Mouse (Mus musculus) megakaryocyte-erythroid progenitor cell, adult 5-6 weeks (primary cell): ENCODE results near the gene Dmrtc1b. TPM values are rescaled to one million over a fixed set of nuclear protein-coding genes. Genes with fewer than 3 reads are reported as not detected.
A peak's percentile ranks its signal among the peaks of the same experiment; 100 is the strongest.
"Not testable (repeated sequence)": the region's sequence is repeated elsewhere in the genome, so short reads cannot be mapped to it uniquely, and the experiment has no call there.

Source experiments
- ATAC-seq: replicated peaks from 2 replicates; pipeline ENCODE4 v1.8.0; 2016; ENCODE audit warnings: mild to moderate bottlenecking, inconsistent platforms; ENCODE audit not compliant: severe bottlenecking, poor library complexity, low FRiP score, low TSS enrichment
- total RNA-seq, 2 experiments: library from RNA; stranded (forward) in 1 of 2; stranded (reverse) in 1 of 2; fragments of 200-1000, 215-1000 nt in 1 of 2; fragments of >200 nt in 1 of 2; fragmentation: Nextera tagmentation in 1 of 2; gene quantifications; 2 replicates each; pipeline ENCODE4 v1.2.3; 2014 to 2017

The Dmrtc1b gene
- total RNA-seq (2014; fragmentation: Nextera tagmentation) (not detected in 2 replicates), total RNA-seq (2017) (not detected in 2 replicates)

- ATAC-seq = not testable (repeated sequence)
These were observed at the start of gene Dmrtc1b, which contains the start of gene Gm9112 for GRCm38 (mm10) chrX:102707535-102707934. Gene Dmrtc1b, plus strand, starts transcription at chrX:102707865. Gene Gm9112, minus strand, starts transcription at chrX:102707635.

GRCm38 (mm10) chrX:102660712-102661111 lies 47.0 kb upstream of the Dmrtc1b start:
- ATAC-seq = no peak

GRCm38 (mm10) chrX:102666641-102667040 lies 41.0 kb upstream of the Dmrtc1b start:
- no peak for ATAC-seq

DNA sequence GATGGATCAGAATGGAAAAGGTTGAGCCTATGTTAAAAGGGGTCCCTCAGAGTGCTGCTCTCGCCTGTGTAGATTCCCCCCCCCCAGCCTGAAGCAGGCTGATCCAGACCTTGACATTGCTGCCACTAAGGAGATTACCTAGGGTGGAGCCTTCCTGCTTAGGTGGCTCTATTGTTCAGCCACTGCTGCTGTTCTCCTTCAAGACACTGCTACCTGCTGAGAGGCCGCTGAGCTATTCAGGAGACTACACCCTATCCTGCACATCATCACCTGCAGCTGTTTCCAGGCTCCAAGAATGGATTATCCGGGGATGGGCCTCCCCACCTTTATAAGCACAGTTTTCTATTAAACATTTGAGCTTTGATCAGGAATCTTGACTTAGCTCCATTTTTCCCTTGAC lies 23.0 kb upstream of the Dmrtc1b start:
- not testable (repeated sequence) for ATAC-seq

GRCm38 (mm10) chrX:102686872-102687271 lies 20.8 kb upstream of the Dmrtc1b start, which contains the start of gene Gm3880:
Gene Gm3880, minus strand, starts transcription at chrX:102686972.
- ATAC-seq = not testable (repeated sequence)

- peak; percentile 61; the same call in 1 of the 2 replicates for ATAC-seq
These were observed 18.4 kb upstream of the Dmrtc1b start for GRCm38 (mm10) chrX:102689252-102689651.

DNA sequence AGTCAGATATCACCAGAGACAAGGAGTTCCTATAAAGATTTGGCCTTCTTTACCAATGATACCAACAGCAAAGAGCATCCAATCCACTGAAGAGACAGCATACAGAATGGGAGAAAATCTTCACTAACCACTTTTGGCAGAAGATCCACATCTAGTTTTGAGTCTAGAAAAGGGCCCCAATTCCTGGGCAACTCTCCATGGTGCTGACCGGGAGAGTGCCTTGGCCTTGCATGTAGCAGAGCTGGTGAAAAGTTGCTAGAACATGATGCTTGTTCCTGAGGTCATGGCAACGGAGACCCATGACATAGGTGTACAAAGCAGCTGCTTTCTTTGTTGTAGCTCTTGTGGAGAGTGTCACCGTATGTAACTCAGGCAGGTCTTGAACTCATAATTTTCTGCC lies 7.0 kb upstream of the Dmrtc1b start:
- not testable (repeated sequence) for ATAC-seq

DNA sequence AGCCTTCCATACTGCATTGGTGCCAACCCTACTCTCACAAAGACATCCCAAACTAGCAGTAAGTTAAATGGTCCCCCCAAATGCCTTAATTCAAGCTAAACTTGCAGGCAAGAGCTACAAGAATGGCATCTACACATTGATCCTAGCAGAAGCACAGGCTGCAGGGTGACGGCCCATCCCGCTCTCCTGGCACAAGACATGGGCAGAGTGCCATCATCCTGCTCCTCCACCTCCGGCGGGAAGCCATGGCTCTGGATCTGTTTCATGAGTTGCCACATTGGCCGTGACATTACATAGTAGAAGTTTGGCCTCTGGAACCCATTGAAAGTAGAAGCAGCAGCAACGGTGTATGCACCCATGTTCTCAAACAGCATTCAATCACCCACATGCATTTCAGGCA lies 16.6 kb downstream of the Dmrtc1b start:
- ATAC-seq = not testable (repeated sequence)

Other genes starting within 250 kb of the Dmrtc1b start
- 12.5 and 22.4 TPM in 2 replicates for gene Hdac8, start 202.5 kb upstream of the Dmrtc1b start, total RNA-seq (2014; fragmentation: Nextera tagmentation)
- 8.7 and 16.5 TPM in 2 replicates for gene Hdac8, start 202.5 kb upstream of the Dmrtc1b start, total RNA-seq (2017)
- 2.4 and 3.0 TPM in 2 replicates for gene Phka1, start 63.6 kb upstream of the Dmrtc1b start, total RNA-seq (2014; fragmentation: Nextera tagmentation)
- 1.1 and 3.7 TPM in 2 replicates for gene Phka1, start 63.6 kb upstream of the Dmrtc1b start, total RNA-seq (2017)
- not detected in 2 replicates for gene Gm3880, start 20.9 kb upstream of the Dmrtc1b start, total RNA-seq (2014; fragmentation: Nextera tagmentation)
- gene Gm3880, start 20.9 kb upstream of the Dmrtc1b start, total RNA-seq (2017) = not detected in 2 replicates
- gene Gm9112, start 230 bp upstream of the Dmrtc1b start, total RNA-seq (2014; fragmentation: Nextera tagmentation) = not detected in 2 replicates
- gene Gm9112, start 230 bp upstream of the Dmrtc1b start, total RNA-seq (2017) = not detected in 2 replicates
- gene Dmrtc1c1, start 95.1 kb downstream of the Dmrtc1b start, total RNA-seq (2014; fragmentation: Nextera tagmentation) = not detected in 2 replicates
- not detected in 2 replicates for gene Dmrtc1c1, start 95.1 kb downstream of the Dmrtc1b start, total RNA-seq (2017)
- gene Dmrtc1c2, start 146.8 kb downstream of the Dmrtc1b start, total RNA-seq (2014; fragmentation: Nextera tagmentation) = not detected in 2 replicates
- gene Dmrtc1c2, start 146.8 kb downstream of the Dmrtc1b start, total RNA-seq (2017) = not detected in 2 replicates
- not detected in 2 replicates for gene 1700031F05Rik, start 160.1 kb downstream of the Dmrtc1b start, total RNA-seq (2014; fragmentation: Nextera tagmentation)
- not detected in 2 replicates for gene 1700031F05Rik, start 160.1 kb downstream of the Dmrtc1b start, total RNA-seq (2017)
- gene Dmrtc1a, start 200.8 kb downstream of the Dmrtc1b start, total RNA-seq (2014; fragmentation: Nextera tagmentation) = not detected in 2 replicates
- not detected in 2 replicates for gene Dmrtc1a, start 200.8 kb downstream of the Dmrtc1b start, total RNA-seq (2017)
- gene 1700011M02Rik, start 201.0 kb downstream of the Dmrtc1b start, total RNA-seq (2014; fragmentation: Nextera tagmentation) = not detected in 2 replicates
- gene 1700011M02Rik, start 201.0 kb downstream of the Dmrtc1b start, total RNA-seq (2017) = not detected in 2 replicates
- gene 1700018G05Rik, start 220.5 kb downstream of the Dmrtc1b start, total RNA-seq (2014; fragmentation: Nextera tagmentation) = not detected in 2 replicates
- not detected in 2 replicates for gene 1700018G05Rik, start 220.5 kb downstream of the Dmrtc1b start, total RNA-seq (2017)